Mouse (Mus musculus) midbrain, postnatal 0 days (tissue): ENCODE data around the gene Tsen54. TPM values are rescaled to one million over a fixed set of nuclear protein-coding genes. Genes with fewer than 3 reads are reported as not detected.
"Not testable (repeated sequence)": the region's sequence is repeated elsewhere in the genome, so short reads cannot be mapped to it uniquely, and the experiment has no call there.

Experiments used
- ATAC-seq: fragments of 200-750 bp; cut with Nextera tagmentation; 2 replicates; pipeline ENCODE4 v1.8.0; 2017; ENCODE audit warnings: moderate number of reproducible peaks, mild to moderate bottlenecking, moderate TSS enrichment, moderate library complexity; ENCODE audit not compliant: low FRiP score
- DNase-seq: peaks from one replicate; pipeline ENCODE4 v3.0.0-alpha.2; 2015; ENCODE audit warnings: low spot score
- H3K27ac ChIP-seq: fragments of 300-500 bp; sonication (generic); 2 replicates; pipeline ENCODE4 v1.5.1; 2014; ENCODE audit warnings: low read depth, mild to moderate bottlenecking, low read length, mixed read lengths
- H3K27me3 ChIP-seq: fragments of 300-500 bp; sonication (generic); 2 replicates; pipeline ENCODE4 v1.6.1; 2014; ENCODE audit warnings: low read length, control low read depth, mixed read lengths; ENCODE audit not compliant: insufficient read depth
- H3K36me3 ChIP-seq: fragments of 300-500 bp; sonication (generic); 2 replicates; pipeline ENCODE4 v1.6.1; 2014; ENCODE audit warnings: low read length, control low read depth, mixed read lengths; ENCODE audit not compliant: insufficient read depth
- H3K4me1 ChIP-seq: fragments of 300-500 bp; sonication (generic); 2 replicates; pipeline ENCODE4 v1.6.1; 2014; ENCODE audit warnings: mild to moderate bottlenecking, control low read depth, antibody characterized with exemption, low read length, mixed read lengths; ENCODE audit not compliant: insufficient read depth
- H3K4me2 ChIP-seq: fragments of 300-500 bp; sonication (generic); 2 replicates; pipeline ENCODE4 v1.6.1; 2014; ENCODE audit warnings: low read depth, mild to moderate bottlenecking, low read length, mixed read lengths; ENCODE audit not compliant: poor library complexity, severe bottlenecking
- H3K4me3 ChIP-seq: fragments of 300-500 bp; sonication (generic); 2 replicates; pipeline ENCODE4 v1.5.1; 2014; ENCODE audit warnings: low read depth, mild to moderate bottlenecking, low read length, moderate library complexity
- H3K9ac ChIP-seq: fragments of 300-500 bp; sonication (generic); replicated peaks from 2 replicates; pipeline ENCODE4 v1.6.1; 2014; ENCODE audit warnings: mild to moderate bottlenecking, low read length, moderate library complexity, mixed read lengths; ENCODE audit not compliant: poor library complexity, severe bottlenecking
- H3K9me3 ChIP-seq: fragments of 300-500 bp; sonication (generic); 2 replicates; pipeline ENCODE4 v1.6.1; 2016; ENCODE audit warnings: low read length, control low read depth
- CTCF ChIP-seq: IDR thresholded peaks from 2 replicates; pipeline ENCODE4 v1.5.1; 2016; ENCODE audit warnings: antibody characterized with exemption, mild to moderate bottlenecking
- WGBS: fragments of 180-500 bp; shearing (Covaris S2); extraction: QIAGEN DNeasy Blood & Tissue Kit; methylation state at CpG from one replicate; pipeline ENCODE4 v1.1.7; 2014; 5-methylcytosine and 5-hydroxymethylcytosine counted together
- polyA plus RNA-seq: library from polyadenylated mRNA; unstranded; fragments of >200 nt; fragmentation: Nextera tagmentation; extraction: Ambion mirVana; gene quantifications from 2 replicates; pipeline ENCODE4 v1.2.1, GENCODE M21; 2015
- total RNA-seq: library from RNA; depleted of rRNA; stranded (reverse); fragments of >200 nt; gene quantifications from 2 replicates; pipeline ENCODE4 v1.2.3, GENCODE M21; 2014

Gene Tsen54
- total and polyA plus RNA-seq, 2 experiments from 2014 or later: 15.5 to 27.7 TPM

- no peak overlapping the region for H3K4me2 ChIP-seq
- H3K9me3 ChIP-seq: no peaks in the 10 kb centered on the region
- H3K4me1 ChIP-seq: no peaks in the 10 kb centered on the region
- peaks cover 19% of the 10 kb centered on the region for H3K27me3 ChIP-seq
- 71% methylated on average over 6 of the region's 6 CpGs for WGBS
- H3K36me3 ChIP-seq: no peaks in the 10 kb centered on the region
- no peak overlapping the region for H3K9ac ChIP-seq
- no peak overlapping the region for H3K4me3 ChIP-seq
- TF ChIP-seq CTCF: no peak
- H3K27ac ChIP-seq: no peak overlapping the region
- no peak for DNase-seq
- ATAC-seq: no peak
Observed at GRCm38 (mm10) chr11:115854674-115855073, 40.1 kb downstream of the Tsen54 start.

GRCm38 (mm10) chr11:115857146-115857545 is 42.6 kb downstream of the Tsen54 start:
- DNase-seq, H3K9ac ChIP-seq, H3K4me1 ChIP-seq, ATAC-seq, H3K4me2 ChIP-seq, H3K27ac ChIP-seq, H3K4me3 ChIP-seq, H3K36me3 ChIP-seq, H3K9me3 ChIP-seq: not testable (repeated sequence)
- peaks cover 42% of the 10 kb centered on the region for H3K27me3 ChIP-seq
- 90% methylated on average over 4 of the region's 4 CpGs for WGBS

GRCm38 (mm10) chr11:115857936-115858335 is 43.4 kb downstream of the Tsen54 start:
- TF ChIP-seq CTCF: no peak
- no peaks in the 10 kb centered on the region for H3K9me3 ChIP-seq
- DNase-seq (no peak), ATAC-seq (no peak)
- H3K36me3 ChIP-seq: no peaks in the 10 kb centered on the region
- peaks cover 48% of the 10 kb centered on the region for H3K27me3 ChIP-seq
- H3K4me3 ChIP-seq: no peak overlapping the region
- no peak overlapping the region for H3K9ac ChIP-seq
- H3K4me2 ChIP-seq: no peak overlapping the region
- 39% methylated on average over 13 of the region's 13 CpGs for WGBS
- H3K4me1 ChIP-seq: no peaks in the 10 kb centered on the region
- H3K27ac ChIP-seq: no peak overlapping the region

- DNase-seq (no peak), ATAC-seq (no peak)
- Histone ChIP-seq H3K9me3 (no peaks in the 10 kb centered on the region), H3K27ac (no peak within 1 kb of the TSS), H3K27me3 (peaks cover 49% of the 10 kb centered on the region), H3K4me1 (no peaks in the 10 kb centered on the region), H3K4me3 (peak within 1 kb of the TSS; percentile 27; the same call in 1 of the 2 replicates), H3K4me2 (peak within 1 kb of the TSS; percentile 44), H3K9ac (no peak within 1 kb of the TSS), H3K36me3 (no peaks in the 10 kb centered on the region)
- no peak for TF ChIP-seq CTCF
- 13% methylated on average over 27 of the region's 27 CpGs for WGBS
Observed at GRCm38 (mm10) chr11:115858354-115858753, 43.8 kb downstream of the Tsen54 start, which contains the start of gene Myo15b. Gene Myo15b (plus strand): TSS chr11:115858406.

- H3K4me3 ChIP-seq: peak overlapping the region; percentile 27; the same call in 1 of the 2 replicates
- TF ChIP-seq CTCF: peak; percentile 68
- DNase-seq (peak; percentile 71), ATAC-seq (peak; percentile 69; the same call in 1 of the 2 replicates)
- H3K4me1 ChIP-seq: no peaks in the 10 kb centered on the region
- H3K9ac ChIP-seq: no peak overlapping the region
- no peaks in the 10 kb centered on the region for H3K36me3 ChIP-seq
- WGBS: 2% methylated on average over 69 of the region's 75 CpGs
- H3K27ac ChIP-seq: no peak overlapping the region
- no peaks in the 10 kb centered on the region for H3K9me3 ChIP-seq
- peak overlapping the region; percentile 44 for H3K4me2 ChIP-seq
- peaks cover 49% of the 10 kb centered on the region for H3K27me3 ChIP-seq
Observed at GRCm38 (mm10) chr11:115859143-115859945, 44.8 kb downstream of the Tsen54 start.

- Histone ChIP-seq H3K27ac (no peak overlapping the region), H3K9ac (no peak overlapping the region), H3K4me3 (no peak overlapping the region), H3K9me3 (no peaks in the 10 kb centered on the region), H3K27me3 (peaks cover 38% of the 10 kb centered on the region), H3K4me2 (no peak overlapping the region), H3K4me1 (no peaks in the 10 kb centered on the region), H3K36me3 (no peaks in the 10 kb centered on the region)
- ATAC-seq (no peak), DNase-seq (no peak)
- TF ChIP-seq CTCF: peak; percentile 32
- whole genome bisulfite sequencing: 88% methylated on average over 8 of the region's 8 CpGs
Observed at GRCm38 (mm10) chr11:115863895-115864294, 49.4 kb downstream of the Tsen54 start.
